Mouse (Mus musculus) naive thymus-derived CD4-positive, alpha-beta T cell, adult 5 months (primary cell): ENCODE measurements around the gene Hoxd8. TPM values are rescaled to one million over a fixed set of nuclear protein-coding genes. Genes with fewer than 3 reads are reported as not detected.

ENCODE experiments used
- polyA plus RNA-seq: library from polyadenylated mRNA; unstranded; fragments of 100-300 nt; shearing (Covaris generic); gene quantifications from one replicate; pipeline ENCODE4 v1.2.1, GENCODE M21; 2017

The Hoxd8 gene
- not detected for polyA plus RNA-seq

DNA sequence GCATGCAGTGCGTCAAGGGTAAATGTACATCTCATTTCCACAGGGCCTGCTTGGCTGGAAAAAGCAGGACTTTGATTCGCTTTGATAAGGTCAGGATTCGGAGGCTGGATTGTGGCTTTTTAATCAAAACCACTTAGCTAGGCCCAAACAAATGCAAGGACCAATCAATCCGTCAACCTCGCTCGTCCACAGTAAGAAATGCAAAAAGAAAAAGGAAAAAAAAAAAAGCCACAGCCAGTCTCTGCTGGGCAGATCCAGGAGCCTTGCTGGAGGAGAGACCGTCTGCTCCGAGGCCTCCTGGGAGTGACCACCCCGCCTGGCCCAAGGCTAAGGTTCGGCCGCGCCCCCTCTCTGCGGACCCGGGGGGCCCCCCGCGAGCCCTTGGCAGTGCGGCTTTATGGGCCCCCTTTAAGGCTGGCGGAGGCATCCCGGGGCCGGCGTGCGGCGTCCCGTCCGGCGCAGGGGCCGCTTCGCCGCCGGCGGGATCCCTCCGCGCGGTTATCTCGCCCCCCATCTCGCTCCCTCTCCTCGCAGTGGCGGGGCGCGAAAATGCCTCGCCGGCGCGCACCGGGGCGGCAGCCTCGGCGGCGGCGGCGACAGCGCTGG is at the start of gene Hoxd8:
TSS of gene Hoxd8 (plus strand) at position 223 of the 606 bp plus-strand sequence.

GRCm38 (mm10) chr2:74659507-74660005 is 44.9 kb upstream of the Hoxd8 start, which contains the start of gene Evx2:
Gene Evx2, minus strand, starts transcription at chr2:74659557.

GRCm38 (mm10) chr2:74667842-74668357 is 36.5 kb upstream of the Hoxd8 start, which contains the start of gene Hoxd13:
Gene Hoxd13, plus strand, starts transcription at chr2:74668310.

GRCm38 (mm10) chr2:74674881-74675665 is 29.3 kb upstream of the Hoxd8 start, which contains the start of gene Hoxd12:
Gene Hoxd12, plus strand, starts transcription at chr2:74675013.

DNA sequence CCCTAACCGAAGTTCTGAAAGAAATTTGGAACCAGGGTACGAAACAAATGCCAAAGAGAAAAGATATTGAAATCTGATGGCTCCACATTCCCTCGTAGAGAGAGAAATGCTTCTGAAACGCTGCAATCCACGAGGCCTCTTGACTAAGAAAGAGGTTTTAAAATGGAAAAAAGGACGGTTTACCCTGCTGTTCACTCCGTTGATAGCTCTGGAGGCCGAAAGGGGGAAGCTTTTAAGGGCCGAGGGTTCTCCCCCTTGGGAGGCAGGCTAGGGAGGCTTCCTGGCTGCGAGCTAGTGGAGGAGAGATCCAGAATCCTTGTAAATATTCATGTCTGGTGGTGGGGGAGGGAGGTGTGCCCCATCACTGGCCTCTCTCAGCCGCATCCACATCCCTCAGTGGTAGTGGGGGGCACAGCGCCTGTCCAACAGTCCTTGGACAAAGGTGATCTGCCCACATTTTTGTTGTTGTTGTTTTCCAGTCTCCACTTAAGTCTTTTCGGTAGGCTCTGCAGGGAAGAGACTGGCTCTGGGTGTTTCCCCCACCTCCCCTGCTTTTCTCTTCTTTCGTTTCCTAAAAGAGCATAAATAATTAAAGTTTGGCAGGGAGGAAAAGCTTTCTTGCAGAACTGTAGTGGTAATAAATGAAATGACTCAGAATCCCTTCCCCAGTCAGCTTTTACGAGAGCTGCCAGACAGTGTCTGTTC is 25.4 kb upstream of the Hoxd8 start, which contains the start of gene Hoxd11:
TSS of gene Hoxd11 (plus strand) at position 667 of the 705 bp plus-strand sequence.

GRCm38 (mm10) chr2:74691022-74691951 is 13.1 kb upstream of the Hoxd8 start, which contains the start of gene Hoxd10:
Gene Hoxd10, plus strand, starts transcription at chr2:74691924.

GRCm38 (mm10) chr2:74697567-74698121 is 6.8 kb upstream of the Hoxd8 start, which contains the start of gene Hoxd9:
Gene Hoxd9, plus strand, starts transcription at chr2:74697727.

GRCm38 (mm10) chr2:74711721-74712621 is 7.6 kb downstream of the Hoxd8 start, which contains the start of the genes Hoxd3 and Hoxd4:
Gene Hoxd3, plus strand, starts transcription at chr2:74711927.
Gene Hoxd4, plus strand, starts transcription at chr2:74711929.

GRCm38 (mm10) chr2:74726551-74726950 is 22.1 kb downstream of the Hoxd8 start, which contains the start of gene Gm28230:
Gene Gm28230, plus strand, starts transcription at chr2:74726728.

Other genes starting within 250 kb of the Hoxd8 start
- gene Lnpk, start 125.2 kb upstream of the Hoxd8 start, polyA plus RNA-seq, result 28.0 TPM
- not detected for gene Evx2, start 45.1 kb upstream of the Hoxd8 start, polyA plus RNA-seq
- not detected for gene Hoxd13, start 36.3 kb upstream of the Hoxd8 start, polyA plus RNA-seq
- gene Hoxd12, start 29.6 kb upstream of the Hoxd8 start, polyA plus RNA-seq, result not detected
- gene Hoxd11, start 25.1 kb upstream of the Hoxd8 start, polyA plus RNA-seq, result not detected
- not detected for gene Hoxd10, start 12.7 kb upstream of the Hoxd8 start, polyA plus RNA-seq
- gene Hoxd9, start 6.9 kb upstream of the Hoxd8 start, polyA plus RNA-seq, result not detected
- gene Hoxd3, start 7.3 kb downstream of the Hoxd8 start, polyA plus RNA-seq, result not detected
- gene Hoxd4, start 7.3 kb downstream of the Hoxd8 start, polyA plus RNA-seq, result not detected
- gene Gm28230, start 22.1 kb downstream of the Hoxd8 start, polyA plus RNA-seq, result not detected
- gene Hoxd1, start 58.4 kb downstream of the Hoxd8 start, polyA plus RNA-seq, result not detected
- gene Mtx2, start 121.2 kb downstream of the Hoxd8 start, polyA plus RNA-seq, result 44.7 TPM